24 mouse cellular contexts compared by ENCODE assay signal in the genomic region with DNA sequence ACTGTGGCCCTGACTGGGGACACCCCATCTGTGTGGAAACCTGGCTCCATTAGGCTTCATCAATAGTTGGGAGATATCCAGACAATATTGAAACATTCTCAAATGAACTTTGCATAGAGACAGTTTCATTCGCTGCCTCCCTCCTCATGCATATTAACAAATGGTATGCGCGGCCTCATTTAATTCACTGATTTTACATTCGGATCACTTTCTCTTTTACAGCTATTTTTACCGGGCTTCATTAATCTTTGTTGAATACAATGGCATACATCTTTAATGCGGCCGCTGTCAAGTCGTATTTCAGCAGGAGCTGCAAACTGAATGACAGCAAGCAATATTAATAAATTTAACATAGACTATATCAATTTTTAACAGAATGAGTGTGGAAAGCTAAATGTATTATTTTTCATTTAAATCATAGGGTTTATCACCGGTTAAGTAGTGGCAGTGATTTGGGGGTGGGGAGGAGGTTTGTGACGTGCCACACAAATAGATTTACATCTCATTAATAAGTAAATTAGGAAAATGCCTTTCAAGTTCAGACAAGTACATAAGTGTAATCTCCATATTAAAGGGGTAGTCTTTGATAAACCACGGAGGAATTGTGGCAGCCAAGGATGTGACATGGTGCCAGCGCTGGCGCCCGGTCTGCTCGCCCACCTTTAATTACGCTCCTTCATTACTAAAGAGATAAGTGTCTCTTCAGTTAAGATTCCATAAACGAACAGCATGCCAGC.
DNase-seq lines count a peak whose midpoint lies in the region; ATAC-seq and TF ChIP-seq lines count a peak whose summit lies in the region.
"Had no signal": no experiment of that assay in that cellular context is flagged by ENCODE, and none has a peak within 500 bp of the region (broad histone marks: within the 10 kb centered on the region; RNA-seq: fewer than 3 reads in every experiment).

No protein-coding gene starts in this region.

- peaks cover 25% of the 10 kb centered on the region for H3K4me1 ChIP-seq in hindbrain, embryonic 13.5 days (replicated peaks)
- H3K4me1 ChIP-seq in hindbrain, embryonic 10.5 days (replicated peaks), result no peaks in the 10 kb centered on the region
- H3K4me1 ChIP-seq in forebrain, embryonic 15.5 days, result peaks cover 22% of the 10 kb centered on the region
- H3K4me1 ChIP-seq in hindbrain, embryonic 15.5 days (replicated peaks), result peaks cover 14% of the 10 kb centered on the region
- peaks cover 2% of the 10 kb centered on the region; the same call in 1 of the 2 replicates for H3K4me1 ChIP-seq in midbrain, postnatal 0 days (ENCODE audit: insufficient read depth, low read length)
- no peaks in the 10 kb centered on the region for H3K4me1 ChIP-seq in embryonic facial prominence, embryonic 10.5 days
- H3K4me1 ChIP-seq: embryonic facial prominence, embryonic 13.5 days; limb, embryonic 10.5 days; liver, embryonic 15.5 days had no signal

- H3K27ac ChIP-seq in hindbrain, embryonic 13.5 days, result peak overlapping the region; percentile 45; the same call in 1 of the 2 replicates
- H3K27ac ChIP-seq in hindbrain, embryonic 10.5 days, result no peak overlapping the region
- 0 out of 2 replicates have a peak overlapping the region, but pooled peaks have one; percentile 2 for H3K27ac ChIP-seq in forebrain, embryonic 15.5 days (replicated peaks)
- no peak overlapping the region for H3K27ac ChIP-seq in hindbrain, embryonic 15.5 days (replicated peaks)
- H3K27ac ChIP-seq in midbrain, postnatal 0 days (ENCODE audit: low read depth, low read length), result no peak overlapping the region
- no peak overlapping the region for H3K27ac ChIP-seq in embryonic facial prominence, embryonic 10.5 days (replicated peaks)
- H3K27ac ChIP-seq: embryonic facial prominence, embryonic 13.5 days; heart, adult 2 months; limb, embryonic 10.5 days; liver, embryonic 15.5 days had no signal

- peak overlapping the region; percentile 18 for H3K4me2 ChIP-seq in hindbrain, embryonic 13.5 days
- peak overlapping the region; percentile 15 for H3K4me2 ChIP-seq in forebrain, embryonic 15.5 days (replicated peaks)
- peak overlapping the region; percentile 30 for H3K4me2 ChIP-seq in hindbrain, embryonic 15.5 days
- peak overlapping the region; percentile 30 for H3K4me2 ChIP-seq in midbrain, postnatal 0 days (ENCODE audit: low read depth, low read length, poor library complexity, severe bottlenecking)
- H3K4me2 ChIP-seq: embryonic facial prominence, embryonic 13.5 days; liver, embryonic 15.5 days had no signal

- WGBS in hindbrain, embryonic 13.5 days, result 27% methylated on average over 17 of the region's 17 CpGs
- WGBS in hindbrain, embryonic 10.5 days, result 81% methylated on average over 17 of the region's 17 CpGs
- WGBS in forebrain, embryonic 15.5 days, result 14% methylated on average over 17 of the region's 17 CpGs
- 26% methylated on average over 17 of the region's 17 CpGs for whole genome bisulfite sequencing in hindbrain, embryonic 15.5 days
- 23% methylated on average over 17 of the region's 17 CpGs for WGBS in midbrain, postnatal 0 days
- WGBS in embryonic facial prominence, embryonic 10.5 days, result 91% methylated on average over 17 of the region's 17 CpGs

- H3K36me3 ChIP-seq in hindbrain, embryonic 13.5 days, result no peaks in the 10 kb centered on the region
- H3K36me3 ChIP-seq in hindbrain, embryonic 10.5 days, result no peaks in the 10 kb centered on the region
- no peaks in the 10 kb centered on the region for H3K36me3 ChIP-seq in forebrain, embryonic 15.5 days
- H3K36me3 ChIP-seq in hindbrain, embryonic 15.5 days, result no peaks in the 10 kb centered on the region
- no peaks in the 10 kb centered on the region for H3K36me3 ChIP-seq in midbrain, postnatal 0 days (ENCODE audit: insufficient read depth, low read length)
- no peaks in the 10 kb centered on the region for H3K36me3 ChIP-seq in embryonic facial prominence, embryonic 10.5 days (replicated peaks)
- H3K36me3 ChIP-seq: embryonic facial prominence, embryonic 13.5 days; limb, embryonic 10.5 days; liver, embryonic 15.5 days had no signal

- no peaks in the 10 kb centered on the region for H3K27me3 ChIP-seq in hindbrain, embryonic 13.5 days
- no peaks in the 10 kb centered on the region for H3K27me3 ChIP-seq in hindbrain, embryonic 10.5 days (ENCODE audit: insufficient read depth, poor library complexity, severe bottlenecking)
- no peaks in the 10 kb centered on the region for H3K27me3 ChIP-seq in forebrain, embryonic 15.5 days
- H3K27me3 ChIP-seq in hindbrain, embryonic 15.5 days, result no peaks in the 10 kb centered on the region
- H3K27me3 ChIP-seq in midbrain, postnatal 0 days (ENCODE audit: insufficient read depth, low read length), result no peaks in the 10 kb centered on the region
- H3K27me3 ChIP-seq in embryonic facial prominence, embryonic 10.5 days (replicated peaks; ENCODE audit: low read depth, poor library complexity, severe bottlenecking), result no peaks in the 10 kb centered on the region
- H3K27me3 ChIP-seq: embryonic facial prominence, embryonic 13.5 days; liver, embryonic 15.5 days had no signal

- no peak overlapping the region for H3K4me3 ChIP-seq in hindbrain, embryonic 13.5 days
- no peak overlapping the region for H3K4me3 ChIP-seq in hindbrain, embryonic 10.5 days
- H3K4me3 ChIP-seq in forebrain, embryonic 15.5 days, result no peak overlapping the region
- H3K4me3 ChIP-seq in hindbrain, embryonic 15.5 days, result no peak overlapping the region
- H3K4me3 ChIP-seq in midbrain, postnatal 0 days (ENCODE audit: low read depth, low read length), result 0 out of 2 replicates have a peak overlapping the region, but pooled peaks have one; percentile 10
- no peak overlapping the region for H3K4me3 ChIP-seq in embryonic facial prominence, embryonic 10.5 days
- H3K4me3 ChIP-seq: embryonic facial prominence, embryonic 13.5 days; erythroblast, embryonic 14.5 days; heart, adult 2 months; limb, embryonic 10.5 days; liver, embryonic 15.5 days; myocyte had no signal

- TF ChIP-seq CTCF in midbrain, postnatal 0 days (IDR thresholded peaks at IDR 0.05), result no peak

- no peak for ATAC-seq in hindbrain, embryonic 13.5 days (ENCODE audit: low FRiP score)
- ATAC-seq in forebrain, embryonic 15.5 days (replicated peaks), result peak; percentile 41; the same call in 1 of the 2 replicates
- no peak for ATAC-seq in hindbrain, embryonic 15.5 days (ENCODE audit: low FRiP score, low read depth)
- no peak for ATAC-seq in midbrain, postnatal 0 days (ENCODE audit: low FRiP score)

- H3K9ac ChIP-seq in hindbrain, embryonic 13.5 days, result no peak overlapping the region
- no peak overlapping the region for H3K9ac ChIP-seq in forebrain, embryonic 15.5 days (replicated peaks)
- no peak overlapping the region for H3K9ac ChIP-seq in hindbrain, embryonic 15.5 days
- no peak overlapping the region for H3K9ac ChIP-seq in midbrain, postnatal 0 days (replicated peaks; ENCODE audit: low read length, poor library complexity, severe bottlenecking)
- H3K9ac ChIP-seq: embryonic facial prominence, embryonic 13.5 days; liver, embryonic 15.5 days had no signal

- H3K9me3 ChIP-seq in hindbrain, embryonic 13.5 days, result no peaks in the 10 kb centered on the region
- no peaks in the 10 kb centered on the region for H3K9me3 ChIP-seq in hindbrain, embryonic 10.5 days
- H3K9me3 ChIP-seq in forebrain, embryonic 15.5 days, result no peaks in the 10 kb centered on the region
- no peaks in the 10 kb centered on the region for H3K9me3 ChIP-seq in hindbrain, embryonic 15.5 days
- no peaks in the 10 kb centered on the region for H3K9me3 ChIP-seq in midbrain, postnatal 0 days (ENCODE audit: low read length)
- H3K9me3 ChIP-seq in embryonic facial prominence, embryonic 10.5 days, result no peaks in the 10 kb centered on the region
- H3K9me3 ChIP-seq: embryonic facial prominence, embryonic 13.5 days; limb, embryonic 10.5 days; liver, embryonic 15.5 days had no signal

- no peak for DNase-seq in hindbrain, embryonic 10.5 days (ENCODE audit: low spot score)
- DNase-seq in midbrain, postnatal 0 days (ENCODE audit: low spot score), result no peak
- no peak for DNase-seq in thymus, adult 18-20 months
- DNase-seq in embryonic facial prominence, embryonic 10.5 days (ENCODE audit: low spot score), result no peak
- DNase-seq: adrenal gland, adult 2 months; cerebellum, adult 18-20 months; cerebellum, postnatal 25 days; gastrocnemius, postnatal 14 days; heart, adult 2 months; heart, postnatal 36 days; kidney, adult 9 months; kidney, postnatal 14 days; liver; lung, postnatal 4 days; thymus, adult 2 months; thymus, postnatal 4 days had no signal

Comparison
In these comparisons a context has a peak if more than half of its experiments do, and no peak if none do; other contexts are left out.
1. H3K27ac ChIP-seq: peak in hindbrain, embryonic 13.5 days (single experiment) and forebrain, embryonic 15.5 days (single experiment); none in hindbrain, embryonic 10.5 days (single experiment), hindbrain, embryonic 15.5 days (single experiment), midbrain, postnatal 0 days (single experiment) and embryonic facial prominence, embryonic 10.5 days (single experiment).
2. Peak in every context shown above with its lines, with median percentiles within 50 percentile points of each other: H3K4me2 ChIP-seq.